Mouse (Mus musculus): Measurements from ENCODE around the gene Efcab10.

Efcab10 gene

DNA sequence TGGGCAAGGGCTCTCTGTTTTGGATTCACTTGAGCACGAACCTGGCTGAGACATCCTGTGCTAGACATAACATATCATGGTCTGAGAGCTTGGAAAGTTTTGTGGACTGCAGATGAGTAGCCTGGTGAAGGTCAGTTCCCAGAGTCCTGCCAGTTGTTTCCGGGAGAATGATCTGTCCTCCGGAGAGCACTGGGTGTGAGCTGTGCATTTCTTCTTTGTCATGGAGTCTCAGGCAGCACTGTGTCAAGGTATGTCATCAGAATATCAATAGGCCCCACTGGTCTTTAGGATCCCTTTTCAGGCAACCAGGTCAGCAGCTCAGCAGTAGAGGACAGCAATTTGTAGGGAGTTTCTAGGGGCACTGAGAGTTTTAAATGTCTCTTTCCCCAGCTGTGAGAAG is 32.6 kb downstream of the Efcab10 start:
- DNase-seq (ENCODE audit: low read depth, low spot score), result no peak

DNA sequence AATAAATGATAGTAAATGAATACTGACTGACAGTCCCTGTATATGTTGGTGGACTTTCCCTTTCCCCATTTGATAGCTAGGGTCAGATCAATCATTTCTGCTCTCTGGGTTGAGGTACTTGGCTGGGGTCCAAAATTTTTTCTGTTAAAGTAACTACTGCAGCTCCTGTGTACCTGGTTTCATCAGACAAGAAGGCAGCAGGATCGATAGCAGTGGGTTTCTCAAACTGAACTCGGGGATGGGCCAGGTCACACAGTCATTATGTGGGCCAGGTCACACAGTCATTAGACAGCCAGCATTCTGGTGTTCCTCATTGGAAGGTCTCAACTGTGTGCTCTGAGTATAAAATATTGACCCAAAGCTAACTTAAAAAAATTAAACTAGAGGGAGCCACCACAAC is 33.1 kb downstream of the Efcab10 start:
- no peak for DNase-seq (ENCODE audit: low read depth, low spot score)

- peak; percentile 98 for DNase-seq (ENCODE audit: low read depth, low spot score)
Measured at GRCm38 (mm10) chr12:33429387-33430160, 34.9 kb downstream of the Efcab10 start, which contains the start of gene Twistnb. Twistnb (plus strand) TSS chr12:33429635.

GRCm38 (mm10) chr12:33433812-33434211 is 39.2 kb downstream of the Efcab10 start:
- DNase-seq (ENCODE audit: low read depth, low spot score), result no peak

DNA sequence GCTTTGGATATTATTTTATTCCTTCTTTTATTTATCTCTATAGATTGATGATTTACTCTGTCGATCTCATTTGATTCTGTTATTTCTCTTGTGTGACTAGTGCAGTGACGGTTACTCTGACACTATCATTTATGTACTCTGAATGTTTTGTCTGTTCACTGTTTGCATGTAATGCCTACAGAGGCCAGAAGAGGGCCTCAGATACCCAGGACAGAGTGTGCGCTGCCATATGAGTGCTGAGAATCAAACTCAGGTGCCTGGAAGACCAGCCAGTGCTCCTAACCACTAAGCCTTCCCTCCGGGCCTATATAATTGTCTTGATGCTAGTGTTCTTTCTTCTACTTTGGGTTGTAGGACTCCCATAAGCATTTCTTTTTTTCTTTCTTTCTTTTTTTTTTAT is 40.1 kb downstream of the Efcab10 start:
- DNase-seq (ENCODE audit: low read depth, low spot score), result no peak
